Mouse (Mus musculus) brown adipose tissue, adult 24 weeks (tissue): ENCODE results near the gene Cc2d1a. TPM values are rescaled to one million over a fixed set of nuclear protein-coding genes. Genes with fewer than 3 reads are reported as not detected.
A peak's percentile ranks its signal among the peaks of the same experiment; 100 is the strongest.

ENCODE experiments used
- H3K27ac ChIP-seq: fragments of 200-500 bp; replicated peaks from 2 replicates; pipeline ENCODE4 v1.5.1; 2012; ENCODE audit warnings: low read depth, mild to moderate bottlenecking, low read length
- H3K4me1 ChIP-seq: fragments of 200-500 bp; 2 replicates; pipeline ENCODE4 v1.6.1; 2012; ENCODE audit warnings: low read length, mixed read lengths; ENCODE audit not compliant: control insufficient read depth, insufficient read depth, insufficient read length
- H3K4me3 ChIP-seq: fragments of 200-500 bp; 2 replicates; pipeline ENCODE4 v1.5.1; 2012; ENCODE audit warnings: low read depth, mild to moderate bottlenecking, low read length, moderate library complexity; ENCODE audit not compliant: insufficient read depth
- polyA plus RNA-seq: library from polyadenylated mRNA; stranded (reverse); fragments of >200 nt; gene quantifications from 2 replicates; pipeline ENCODE4 v1.2.4, GENCODE M21; 2012; ENCODE audit not compliant: missing spikeins, insufficient read depth, insufficient read length

Cc2d1a gene
- polyA plus RNA-seq, 1 experiment, result 6.8 TPM

- H3K4me3 ChIP-seq, result peak overlapping the region; percentile 61
- H3K4me1 ChIP-seq, result no peaks in the 10 kb centered on the region
- no peak overlapping the region for H3K27ac ChIP-seq
These were observed 36.6 kb upstream of the Cc2d1a start for GRCm38 (mm10) chr8:84184085-84185043.

GRCm38 (mm10) chr8:84183261-84184084, 35.7 kb upstream of the Cc2d1a start:
- Histone ChIP-seq H3K4me3 (peak overlapping the region; percentile 61), H3K4me1 (no peaks in the 10 kb centered on the region), H3K27ac (no peak overlapping the region)

- Histone ChIP-seq H3K4me3 (peak overlapping the region; percentile 61), H3K4me1 (no peaks in the 10 kb centered on the region), H3K27ac (no peak overlapping the region)
These were observed 35.1 kb upstream of the Cc2d1a start for GRCm38 (mm10) chr8:84182833-84183232.

- H3K4me3 ChIP-seq, result no peak overlapping the region
- no peak overlapping the region for H3K27ac ChIP-seq
- no peaks in the 10 kb centered on the region for H3K4me1 ChIP-seq
These were observed 32.9 kb upstream of the Cc2d1a start for GRCm38 (mm10) chr8:84180530-84181190.

DNA sequence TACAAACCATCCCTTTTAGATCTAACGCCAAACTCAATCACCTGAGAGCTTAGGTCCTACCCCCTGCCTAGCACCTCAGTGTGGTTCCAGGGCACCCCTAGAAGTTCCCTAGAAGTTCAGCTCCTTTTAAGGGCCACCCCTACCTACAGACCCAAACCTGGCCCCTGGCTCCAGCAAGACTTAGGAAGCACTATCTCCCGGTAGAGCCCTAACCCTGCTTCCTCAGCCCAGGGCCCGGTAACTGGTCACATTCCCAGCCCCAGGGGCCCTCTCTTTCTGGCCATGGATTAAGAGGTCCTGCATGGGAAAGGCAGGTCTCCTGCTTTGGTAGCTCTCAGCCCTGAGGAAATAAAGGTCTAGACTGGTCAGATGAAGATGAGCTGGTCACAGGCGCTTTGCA, 32.2 kb upstream of the Cc2d1a start:
- Histone ChIP-seq H3K4me3 (no peak overlapping the region), H3K27ac (no peak overlapping the region), H3K4me1 (no peaks in the 10 kb centered on the region)

DNA sequence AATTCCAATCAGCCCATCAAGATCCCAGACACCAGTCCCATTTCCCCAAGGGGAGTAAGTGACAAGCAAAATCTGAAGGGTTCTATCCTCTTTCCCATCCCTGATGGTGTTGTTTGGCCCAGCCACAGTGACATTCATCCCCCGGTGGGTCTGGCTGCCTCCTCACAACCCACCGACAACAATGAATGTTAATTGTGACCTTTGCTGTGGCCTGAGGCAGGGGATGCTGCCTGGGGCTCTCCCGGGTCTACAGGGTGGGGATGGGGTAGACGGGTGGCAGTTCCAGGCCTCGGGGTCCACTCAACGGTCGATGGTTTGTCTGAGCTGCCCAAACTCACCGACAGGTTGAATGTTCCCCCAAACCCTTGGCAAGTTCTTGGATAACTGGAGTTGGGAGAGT, 30.9 kb upstream of the Cc2d1a start:
- H3K4me3 ChIP-seq, result no peak overlapping the region
- no peak overlapping the region for H3K27ac ChIP-seq
- no peaks in the 10 kb centered on the region for H3K4me1 ChIP-seq

- no peaks in the 10 kb centered on the region for H3K4me1 ChIP-seq
- H3K27ac ChIP-seq, result no peak overlapping the region
- H3K4me3 ChIP-seq, result no peak overlapping the region
These were observed 29.7 kb upstream of the Cc2d1a start for GRCm38 (mm10) chr8:84177405-84177804.

DNA sequence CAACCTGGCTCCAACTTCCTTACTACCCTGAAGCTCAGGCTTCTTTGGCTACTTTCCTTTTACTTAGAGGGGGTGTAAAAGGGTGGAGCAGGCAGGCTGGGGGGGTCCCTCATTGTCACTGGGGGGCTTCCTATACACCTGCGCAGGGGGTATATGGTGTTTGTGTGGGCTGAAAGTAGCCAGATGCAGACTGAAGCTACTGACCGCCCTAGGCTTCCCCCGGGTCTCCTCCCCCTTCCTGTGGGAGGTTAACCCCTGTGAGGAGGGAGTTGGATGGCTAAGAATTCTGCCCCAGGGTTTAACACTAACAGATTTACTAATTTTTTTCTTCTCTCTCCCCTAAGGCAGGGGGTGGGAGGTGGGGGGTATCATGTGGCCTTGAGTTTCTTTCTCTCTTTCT, 28.8 kb upstream of the Cc2d1a start:
- Histone ChIP-seq H3K4me1 (no peaks in the 10 kb centered on the region), H3K4me3 (no peak overlapping the region), H3K27ac (no peak overlapping the region)

GRCm38 (mm10) chr8:84173861-84174260, 26.1 kb upstream of the Cc2d1a start:
- H3K4me3 ChIP-seq, result no peak overlapping the region
- H3K4me1 ChIP-seq, result no peaks in the 10 kb centered on the region
- H3K27ac ChIP-seq, result no peak overlapping the region

- Histone ChIP-seq H3K27ac (no peak overlapping the region), H3K4me1 (no peaks in the 10 kb centered on the region), H3K4me3 (no peak overlapping the region)
These were observed 22.4 kb upstream of the Cc2d1a start for GRCm38 (mm10) chr8:84170096-84170495.

DNA sequence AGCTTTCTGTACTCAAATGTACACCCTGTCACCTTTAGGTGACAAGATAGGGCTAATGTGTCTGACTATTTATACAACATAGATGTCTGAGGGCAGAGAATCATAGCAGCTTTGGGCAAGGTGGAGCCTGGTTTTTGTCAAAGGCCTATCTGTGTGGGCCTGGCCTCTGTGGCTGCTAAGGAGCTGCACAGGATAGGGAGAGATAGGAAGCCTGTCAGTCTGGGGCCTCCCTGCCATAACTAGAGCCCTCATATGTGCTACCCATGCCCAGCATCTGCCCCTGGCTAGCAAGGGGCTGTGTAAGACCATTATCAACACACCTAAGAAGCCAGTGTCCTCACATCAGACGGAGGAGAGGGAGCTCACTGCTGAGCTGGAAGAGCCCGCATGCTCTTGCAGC, 20.0 kb upstream of the Cc2d1a start:
- Histone ChIP-seq H3K27ac (no peak overlapping the region), H3K4me3 (no peak overlapping the region), H3K4me1 (no peaks in the 10 kb centered on the region)

DNA sequence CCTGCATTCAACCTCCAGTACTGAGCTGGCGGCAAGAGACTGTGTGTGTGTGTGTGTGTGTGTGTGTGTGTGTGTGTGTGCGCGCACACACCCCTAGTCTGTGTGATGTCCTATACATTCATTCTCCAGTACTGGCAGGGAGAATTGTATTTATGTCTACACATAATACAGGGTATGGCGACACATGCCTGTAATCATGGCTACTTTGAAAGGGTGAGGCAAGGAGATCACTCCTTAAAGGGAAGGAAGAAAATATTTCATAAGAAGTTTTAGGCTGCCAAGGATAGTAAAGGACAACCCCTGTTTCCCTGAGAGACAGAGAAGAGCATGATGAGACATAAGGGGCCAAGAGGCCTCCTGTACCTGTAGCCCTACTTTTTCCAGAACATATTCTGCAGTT, 9.9 kb upstream of the Cc2d1a start:
- no peak overlapping the region for H3K27ac ChIP-seq
- no peaks in the 10 kb centered on the region for H3K4me1 ChIP-seq
- no peak overlapping the region for H3K4me3 ChIP-seq

GRCm38 (mm10) chr8:84149181-84149580, 1.4 kb upstream of the Cc2d1a start:
- H3K4me1 ChIP-seq, result peaks cover 6% of the 10 kb centered on the region
- H3K4me3 ChIP-seq, result no peak overlapping the region
- no peak overlapping the region for H3K27ac ChIP-seq

- no peak overlapping the region for H3K27ac ChIP-seq
- H3K4me3 ChIP-seq, result peak overlapping the region; percentile 65
- peaks cover 6% of the 10 kb centered on the region for H3K4me1 ChIP-seq
These were observed 755 bp upstream of the Cc2d1a start for GRCm38 (mm10) chr8:84148531-84148850.

DNA sequence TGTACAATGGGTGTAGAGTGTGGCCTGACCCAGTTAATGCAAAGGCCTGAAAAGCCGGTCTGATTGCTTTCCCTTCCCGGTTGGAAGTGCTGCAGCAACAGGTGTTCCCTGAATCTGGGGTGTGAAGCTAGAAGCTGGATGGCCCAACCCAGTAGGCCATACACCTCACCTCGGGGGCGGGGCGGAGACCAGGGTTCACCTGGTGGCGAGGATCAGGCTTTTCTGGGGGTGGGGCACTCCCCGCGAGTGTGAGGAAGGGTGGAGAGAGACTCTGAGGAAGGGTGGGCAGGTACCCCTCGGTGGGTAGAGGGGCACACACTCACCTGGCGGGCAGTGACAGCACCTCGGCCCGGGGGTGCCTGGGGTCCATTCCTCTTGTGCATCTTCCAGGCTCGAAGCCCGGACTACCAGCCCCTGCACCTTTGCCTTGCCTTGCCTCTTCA, 391 bp downstream of the Cc2d1a start:
- Histone ChIP-seq H3K4me1 (peaks cover 6% of the 10 kb centered on the region), H3K27ac (no peak overlapping the region)

More for the DNA sequence above, 391 bp downstream of the Cc2d1a start:
- H3K4me3 ChIP-seq, result peak overlapping the region; percentile 73
